Mouse (Mus musculus) cortical plate, adult 2 months (tissue): Measurements from ENCODE around the gene Olfr1423.

Experiments used
- CTCF ChIP-seq: fragments of 200-500 bp; IDR thresholded peaks from 2 replicates; pipeline ENCODE4 v1.5.1; 2011; ENCODE audit warnings: mild to moderate bottlenecking, control low read depth, low read length; ENCODE audit not compliant: insufficient read depth; ENCODE audit errors: extremely low read depth
- POLR2A ChIP-seq: fragments of 200-500 bp; IDR thresholded peaks from 2 replicates; pipeline ENCODE4 v1.6.1; 2011; ENCODE audit warnings: mild to moderate bottlenecking, low read length, control low read depth; ENCODE audit not compliant: insufficient read depth; ENCODE audit errors: extremely low read depth

GRCm38 (mm10) chr19:12004216-12005008, 36.7 kb downstream of the Olfr1423 start:
- TF ChIP-seq POLR2A (no peak), CTCF (no peak)
